Mouse (Mus musculus) embryonic fibroblast, embryonic 13.5 days (primary cell): ENCODE results near the gene Dgcr8. TPM values are rescaled to one million over a fixed set of nuclear protein-coding genes. Genes with fewer than 3 reads are reported as not detected.

ENCODE experiments used
- H3K27ac ChIP-seq: 2 replicates; pipeline ENCODE4 v1.5.1; 2012; ENCODE audit warnings: low read length, control low read depth, inconsistent platforms; ENCODE audit not compliant: insufficient read depth
- H3K4me1 ChIP-seq: 2 replicates; pipeline ENCODE4 v1.6.1; 2011; ENCODE audit warnings: low read length; ENCODE audit not compliant: control insufficient read depth, insufficient read depth
- H3K4me3 ChIP-seq: 2 replicates; pipeline ENCODE4 v1.5.1; 2011; ENCODE audit warnings: mild to moderate bottlenecking, control low read depth, low read length; ENCODE audit not compliant: insufficient read depth
- CTCF ChIP-seq: IDR thresholded peaks from 2 replicates; pipeline ENCODE4 v1.5.1; 2011; ENCODE audit warnings: mild to moderate bottlenecking, control low read depth, low read length, moderate library complexity, borderline replicate concordance; ENCODE audit not compliant: insufficient read depth
- POLR2A ChIP-seq: IDR thresholded peaks from 2 replicates; pipeline ENCODE4 v1.6.1; 2011; ENCODE audit warnings: low read depth, mild to moderate bottlenecking, control low read depth, low read length, moderate library complexity
- polyA plus RNA-seq: library from polyadenylated mRNA; stranded (reverse); fragments of >200 nt; gene quantifications from 2 replicates; pipeline ENCODE4 v1.2.4, GENCODE M21; 2011; ENCODE audit warnings: low read depth; ENCODE audit not compliant: missing spikeins, insufficient read length

Dgcr8 gene
- polyA plus RNA-seq, 1 experiment = 47.4 TPM

GRCm38 (mm10) chr16:18250828-18251790 is 37.9 kb downstream of the Dgcr8 start:
- no peak overlapping the region for H3K27ac ChIP-seq
- peaks cover 9% of the 10 kb centered on the region; the same call in 1 of the 2 replicates for H3K4me1 ChIP-seq
- TF ChIP-seq CTCF = no peak
- TF ChIP-seq POLR2A = no peak
- H3K4me3 ChIP-seq = no peak overlapping the region

- peaks cover 9% of the 10 kb centered on the region; the same call in 1 of the 2 replicates for H3K4me1 ChIP-seq
- no peak for TF ChIP-seq CTCF
- TF ChIP-seq POLR2A = no peak
- no peak overlapping the region for H3K27ac ChIP-seq
- H3K4me3 ChIP-seq = peak overlapping the region; percentile 63
Observed at GRCm38 (mm10) chr16:18250231-18250630, 38.8 kb downstream of the Dgcr8 start.

- Histone ChIP-seq H3K4me1 (peaks cover 9% of the 10 kb centered on the region), H3K27ac (peak overlapping the region; percentile 86), H3K4me3 (peak overlapping the region; percentile 63)
- no peak for TF ChIP-seq CTCF
- no peak; the same call in 1 of the 2 replicates for TF ChIP-seq POLR2A
Observed at GRCm38 (mm10) chr16:18249364-18249967, 39.6 kb downstream of the Dgcr8 start.

GRCm38 (mm10) chr16:18248433-18249363 is 40.3 kb downstream of the Dgcr8 start, which contains the start of the genes Trmt2a and Ranbp1:
TSS of gene Trmt2a (plus strand) at chr16:18248679.
TSS of gene Ranbp1 (minus strand) at chr16:18248732.
- TF ChIP-seq CTCF (no peak), POLR2A (peak; percentile 99)
- peak within 1 kb of the TSS; percentile 92 for H3K4me3 ChIP-seq
- H3K27ac ChIP-seq = peak within 1 kb of the TSS; percentile 86
- peaks cover 9% of the 10 kb centered on the region for H3K4me1 ChIP-seq

GRCm38 (mm10) chr16:18247521-18248399 is 41.3 kb downstream of the Dgcr8 start:
- peak overlapping the region; percentile 74 for H3K27ac ChIP-seq
- TF ChIP-seq CTCF (no peak), POLR2A (no peak)

GRCm38 (mm10) chr16:18241581-18241980 is 47.5 kb downstream of the Dgcr8 start:
- no peak overlapping the region for H3K27ac ChIP-seq
- TF ChIP-seq POLR2A = no peak
- no peak for TF ChIP-seq CTCF
- no peak overlapping the region for H3K4me3 ChIP-seq
- peaks cover 3% of the 10 kb centered on the region for H3K4me1 ChIP-seq

More at GRCm38 (mm10) chr16:18247521-18248399, 41.3 kb downstream of the Dgcr8 start:
- peaks cover 9% of the 10 kb centered on the region for H3K4me1 ChIP-seq
- H3K4me3 ChIP-seq = peak overlapping the region; percentile 92

GRCm38 (mm10) chr16:18236676-18237501 is 52.2 kb downstream of the Dgcr8 start:
- peak overlapping the region; percentile 83 for H3K27ac ChIP-seq
- peaks cover 6% of the 10 kb centered on the region; the same call in 1 of the 2 replicates for H3K4me1 ChIP-seq
- no peak overlapping the region for H3K4me3 ChIP-seq
- no peak for TF ChIP-seq CTCF
- TF ChIP-seq POLR2A = peak; percentile 12; the same call in 1 of the 2 replicates
